Mouse (Mus musculus): ENCODE results near the gene Vmn1r45. TPM values are rescaled to one million over a fixed set of nuclear protein-coding genes. Genes with fewer than 3 reads are reported as not detected.
"Not testable (repeated sequence)": the region's sequence is repeated elsewhere in the genome, so short reads cannot be mapped to it uniquely, and the experiment has no call there.

Gene Vmn1r45
- polyA plus RNA-seq (2012; rRNA removed) = not detected in 2 replicates

GRCm38 (mm10) chr6:89940498-89940897, at the start of gene Vmn1r45:
Gene Vmn1r45 (minus strand): TSS chr6:89940598.
- not testable (repeated sequence) for H3K27ac ChIP-seq (ENCODE audit: control insufficient read depth, insufficient read depth, low read depth, low read length); H3K27me3 ChIP-seq (ENCODE audit: control insufficient read depth, insufficient read depth, low read length); H3K36me3 ChIP-seq (ENCODE audit: control insufficient read depth, insufficient read depth, low read length); H3K4me1 ChIP-seq (ENCODE audit: control insufficient read depth, insufficient read depth, low read length); H3K4me3 ChIP-seq (ENCODE audit: control insufficient read depth, low read depth, low read length)

- H3K27ac ChIP-seq (ENCODE audit: control insufficient read depth, insufficient read depth, low read depth, low read length) = no peak overlapping the region
- no peaks in the 10 kb centered on the region for H3K4me1 ChIP-seq (ENCODE audit: control insufficient read depth, insufficient read depth, low read length)
- TF ChIP-seq POLR2A (IDR thresholded peaks at IDR 0.05; ENCODE audit: control insufficient read depth, low read depth, low read length) (no peak), CTCF (IDR thresholded peaks at IDR 0.05; ENCODE audit: control insufficient read depth, insufficient read depth, insufficient replicate concordance, low read depth, low read length) (no peak)
Measured at GRCm38 (mm10) chr6:89985989-89986388, 45.6 kb upstream of the Vmn1r45 start.

GRCm38 (mm10) chr6:89969013-89969412, 28.6 kb upstream of the Vmn1r45 start, which contains the start of gene Vmn1r46:
Gene Vmn1r46 (plus strand): TSS chr6:89969313.
- Histone ChIP-seq H3K4me3 (ENCODE audit: control insufficient read depth, low read depth, low read length) (no peak within 1 kb of the TSS), H3K27ac (ENCODE audit: control insufficient read depth, insufficient read depth, low read depth, low read length) (no peak within 1 kb of the TSS), H3K27me3 (ENCODE audit: control insufficient read depth, insufficient read depth, low read length) (no peaks in the 10 kb centered on the region), H3K4me1 (ENCODE audit: control insufficient read depth, insufficient read depth, low read length) (no peaks in the 10 kb centered on the region), H3K36me3 (ENCODE audit: control insufficient read depth, insufficient read depth, low read length) (no peaks in the 10 kb centered on the region)
- TF ChIP-seq POLR2A (IDR thresholded peaks at IDR 0.05; ENCODE audit: control insufficient read depth, low read depth, low read length) = no peak
- no peak for TF ChIP-seq CTCF (IDR thresholded peaks at IDR 0.05; ENCODE audit: control insufficient read depth, insufficient read depth, insufficient replicate concordance, low read depth, low read length)

More at GRCm38 (mm10) chr6:89985989-89986388, 45.6 kb upstream of the Vmn1r45 start:
- Histone ChIP-seq H3K36me3 (ENCODE audit: control insufficient read depth, insufficient read depth, low read length) (no peaks in the 10 kb centered on the region), H3K27me3 (ENCODE audit: control insufficient read depth, insufficient read depth, low read length) (no peaks in the 10 kb centered on the region), H3K4me3 (ENCODE audit: control insufficient read depth, low read depth, low read length) (no peak overlapping the region)

DNA sequence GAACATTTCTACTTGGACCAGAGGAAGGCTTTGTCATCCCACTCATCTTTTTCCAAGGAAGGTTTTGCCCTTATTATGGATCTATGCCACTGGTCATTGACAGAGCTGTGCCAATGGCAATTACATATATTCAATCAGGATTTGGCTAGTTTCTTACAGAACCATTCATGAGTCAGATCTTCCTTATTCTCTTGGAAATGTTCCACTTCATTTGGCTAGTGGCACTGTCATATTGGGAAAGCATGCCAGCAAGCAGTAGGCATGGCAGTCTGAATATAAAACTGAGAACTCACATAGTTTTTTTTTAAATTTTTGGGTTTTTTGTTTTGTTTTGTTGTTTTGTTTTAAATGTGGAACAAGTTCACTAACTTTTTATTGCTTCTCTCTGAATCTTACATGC, 25.9 kb upstream of the Vmn1r45 start:
- Histone ChIP-seq H3K27me3 (ENCODE audit: control insufficient read depth, insufficient read depth, low read length) (no peaks in the 10 kb centered on the region), H3K4me1 (ENCODE audit: control insufficient read depth, insufficient read depth, low read length) (no peaks in the 10 kb centered on the region), H3K27ac (ENCODE audit: control insufficient read depth, insufficient read depth, low read depth, low read length) (no peak overlapping the region), H3K4me3 (ENCODE audit: control insufficient read depth, low read depth, low read length) (no peak overlapping the region), H3K36me3 (ENCODE audit: control insufficient read depth, insufficient read depth, low read length) (no peaks in the 10 kb centered on the region)
- TF ChIP-seq CTCF (IDR thresholded peaks at IDR 0.05; ENCODE audit: control insufficient read depth, insufficient read depth, insufficient replicate concordance, low read depth, low read length) (no peak), POLR2A (IDR thresholded peaks at IDR 0.05; ENCODE audit: control insufficient read depth, low read depth, low read length) (no peak)

GRCm38 (mm10) chr6:89953556-89953955, 13.2 kb upstream of the Vmn1r45 start:
- H3K4me3 ChIP-seq (ENCODE audit: control insufficient read depth, low read depth, low read length) = no peak overlapping the region
- H3K27ac ChIP-seq (ENCODE audit: control insufficient read depth, insufficient read depth, low read depth, low read length) = no peak overlapping the region
- H3K4me1 ChIP-seq (ENCODE audit: control insufficient read depth, insufficient read depth, low read length) = no peaks in the 10 kb centered on the region
- TF ChIP-seq CTCF (IDR thresholded peaks at IDR 0.05; ENCODE audit: control insufficient read depth, insufficient read depth, insufficient replicate concordance, low read depth, low read length) (no peak), POLR2A (IDR thresholded peaks at IDR 0.05; ENCODE audit: control insufficient read depth, low read depth, low read length) (no peak)
- H3K27me3 ChIP-seq (ENCODE audit: control insufficient read depth, insufficient read depth, low read length) = no peaks in the 10 kb centered on the region
- H3K36me3 ChIP-seq (ENCODE audit: control insufficient read depth, insufficient read depth, low read length) = no peaks in the 10 kb centered on the region

DNA sequence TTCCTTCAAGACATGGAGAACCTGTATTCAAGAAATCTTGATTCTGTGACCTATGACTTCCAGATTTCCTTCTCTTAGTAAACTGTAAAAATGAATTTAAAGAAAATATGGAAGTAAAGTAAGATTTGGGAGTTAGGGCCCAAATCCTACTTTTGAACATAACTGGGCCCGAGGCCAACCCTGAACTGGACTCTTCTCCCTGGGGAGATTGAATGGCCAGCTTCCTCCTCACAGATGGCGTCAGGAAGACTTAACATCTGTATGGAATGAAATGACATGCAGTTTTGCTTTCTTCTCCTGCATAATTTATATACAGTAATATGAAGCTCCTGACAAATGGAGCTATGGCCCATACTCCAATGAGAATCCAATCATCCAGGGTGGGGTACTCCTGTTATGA, 528 bp upstream of the Vmn1r45 start:
- Histone ChIP-seq H3K27ac (ENCODE audit: control insufficient read depth, insufficient read depth, low read depth, low read length) (no peak overlapping the region), H3K27me3 (ENCODE audit: control insufficient read depth, insufficient read depth, low read length) (no peaks in the 10 kb centered on the region), H3K4me1 (ENCODE audit: control insufficient read depth, insufficient read depth, low read length) (no peaks in the 10 kb centered on the region), H3K36me3 (ENCODE audit: control insufficient read depth, insufficient read depth, low read length) (no peaks in the 10 kb centered on the region), H3K4me3 (ENCODE audit: control insufficient read depth, low read depth, low read length) (no peak overlapping the region)
- TF ChIP-seq CTCF (IDR thresholded peaks at IDR 0.05; ENCODE audit: control insufficient read depth, insufficient read depth, insufficient replicate concordance, low read depth, low read length) (no peak), POLR2A (IDR thresholded peaks at IDR 0.05; ENCODE audit: control insufficient read depth, low read depth, low read length) (no peak)

- Histone ChIP-seq H3K4me1 (ENCODE audit: control insufficient read depth, insufficient read depth, low read length) (no peaks in the 10 kb centered on the region), H3K36me3 (ENCODE audit: control insufficient read depth, insufficient read depth, low read length) (no peaks in the 10 kb centered on the region), H3K27ac (ENCODE audit: control insufficient read depth, insufficient read depth, low read depth, low read length) (no peak overlapping the region), H3K4me3 (ENCODE audit: control insufficient read depth, low read depth, low read length) (no peak overlapping the region), H3K27me3 (ENCODE audit: control insufficient read depth, insufficient read depth, low read length) (no peaks in the 10 kb centered on the region)
- TF ChIP-seq POLR2A (IDR thresholded peaks at IDR 0.05; ENCODE audit: control insufficient read depth, low read depth, low read length) = no peak
- TF ChIP-seq CTCF (IDR thresholded peaks at IDR 0.05; ENCODE audit: control insufficient read depth, insufficient read depth, insufficient replicate concordance, low read depth, low read length) = no peak
Measured at GRCm38 (mm10) chr6:89883812-89884211, 56.6 kb downstream of the Vmn1r45 start.

- no peak within 1 kb of the TSS for H3K4me3 ChIP-seq (ENCODE audit: control insufficient read depth, low read depth, low read length)
- H3K27me3 ChIP-seq (ENCODE audit: control insufficient read depth, insufficient read depth, low read length) = no peaks in the 10 kb centered on the region
- no peak within 1 kb of the TSS for H3K27ac ChIP-seq (ENCODE audit: control insufficient read depth, insufficient read depth, low read depth, low read length)
- TF ChIP-seq POLR2A (IDR thresholded peaks at IDR 0.05; ENCODE audit: control insufficient read depth, low read depth, low read length) (no peak), CTCF (IDR thresholded peaks at IDR 0.05; ENCODE audit: control insufficient read depth, insufficient read depth, insufficient replicate concordance, low read depth, low read length) (no peak)
- H3K4me1 ChIP-seq (ENCODE audit: control insufficient read depth, insufficient read depth, low read length) = no peaks in the 10 kb centered on the region
- no peaks in the 10 kb centered on the region for H3K36me3 ChIP-seq (ENCODE audit: control insufficient read depth, insufficient read depth, low read length)
Measured at GRCm38 (mm10) chr6:89883360-89883759, 57.0 kb downstream of the Vmn1r45 start, which contains the start of gene Vmn1r44. Gene Vmn1r44 (plus strand): TSS chr6:89883660.

Other genes starting within 250 kb of the Vmn1r45 start
- gene Vmn1r40, start 233.1 kb downstream of the Vmn1r45 start, polyA plus RNA-seq (2012; rRNA removed) = 0.52 and 1.3 TPM in 2 replicates
- gene Vmn1r41, start 199.8 kb downstream of the Vmn1r45 start, polyA plus RNA-seq (2012; rRNA removed) = not detected in 2 replicates
- gene Vmn1r42, start 64.2 kb downstream of the Vmn1r45 start, polyA plus RNA-seq (2012; rRNA removed) = 0.05 and 0.06 TPM in 2 replicates
- 0.93 and 1.2 TPM in 2 replicates for gene Vmn1r43, start 64.2 kb downstream of the Vmn1r45 start, polyA plus RNA-seq (2012; rRNA removed)
- 0.09 and 0.41 TPM in 2 replicates for gene Vmn1r44, start 56.9 kb downstream of the Vmn1r45 start, polyA plus RNA-seq (2012; rRNA removed)
- gene Vmn1r46, start 28.7 kb upstream of the Vmn1r45 start, polyA plus RNA-seq (2012; rRNA removed) = not detected in 2 replicates
- gene Vmn1r47, start 75.5 kb upstream of the Vmn1r45 start, polyA plus RNA-seq (2012; rRNA removed) = not detected in 2 replicates
- gene Vmn1r48, start 96.2 kb upstream of the Vmn1r45 start, polyA plus RNA-seq (2012; rRNA removed) = not detected in 2 replicates
- gene Vmn1r49, start 137.9 kb upstream of the Vmn1r45 start, polyA plus RNA-seq (2012; rRNA removed) = not detected in 2 replicates
- gene Vmn1r50, start 160.8 kb upstream of the Vmn1r45 start, polyA plus RNA-seq (2012; rRNA removed) = not detected in 2 replicates
- not detected in 2 replicates for gene Vmn1r51, start 182.0 kb upstream of the Vmn1r45 start, polyA plus RNA-seq (2012; rRNA removed)
- not detected in 2 replicates for gene Vmn1r52, start 234.2 kb upstream of the Vmn1r45 start, polyA plus RNA-seq (2012; rRNA removed)

Data from testis, adult 2 months (tissue).